24 mouse cellular contexts compared by ENCODE assay signal in genomic region chr2:103432695-103433275, GRCm38 (mm10). TPM values are rescaled to one million over a fixed set of nuclear protein-coding genes. Genes with fewer than 3 reads are reported as not detected.
DNase-seq lines count a peak whose midpoint lies in the region; ATAC-seq and TF ChIP-seq lines count a peak whose summit lies in the region.
"Had no signal": no experiment of that assay in that cellular context is flagged by ENCODE, and none has a peak within 500 bp of the region (broad histone marks: within the 10 kb centered on the region; RNA-seq: fewer than 3 reads in every experiment).

No protein-coding gene starts in this region.

- peak; percentile 48; the same call in 1 of the 2 replicates for ATAC-seq in limb, embryonic 14.5 days (ENCODE audit: low FRiP score, low read depth)
- ATAC-seq in lung, postnatal 0 days = peak; percentile 41
- ATAC-seq: forebrain, embryonic 15.5 days; midbrain, embryonic 16.5 days had no signal

- H3K9me3 ChIP-seq in limb, embryonic 14.5 days (ENCODE audit: control insufficient read depth, low read length) = no peaks in the 10 kb centered on the region
- H3K9me3 ChIP-seq in limb, embryonic 10.5 days (replicated peaks) = no peaks in the 10 kb centered on the region
- H3K9me3 ChIP-seq in lung, postnatal 0 days (ENCODE audit: low read length) = no peaks in the 10 kb centered on the region
- H3K9me3 ChIP-seq: forebrain, embryonic 15.5 days; hindbrain, embryonic 15.5 days; liver, embryonic 13.5 days; neural tube, embryonic 13.5 days had no signal

- peak overlapping the region; percentile 76 for H3K27ac ChIP-seq in gastrocnemius, adult 2 months
- H3K27ac ChIP-seq in limb, embryonic 14.5 days (replicated peaks; ENCODE audit: low read depth, low read length) = no peak overlapping the region
- no peak overlapping the region for H3K27ac ChIP-seq in limb, embryonic 10.5 days
- H3K27ac ChIP-seq in brown adipose tissue, adult 24 weeks (replicated peaks; ENCODE audit: low read depth, low read length) = peak overlapping the region; percentile 86
- no peak overlapping the region for H3K27ac ChIP-seq in lung, postnatal 0 days (ENCODE audit: low read length)
- H3K27ac ChIP-seq: forebrain, embryonic 15.5 days; hindbrain, embryonic 15.5 days; liver, embryonic 13.5 days; neural tube, embryonic 13.5 days had no signal

- intact Hi-C loops in gastrocnemius, adult 2 months (cut with DNase I) = no loop called here

- TF ChIP-seq EP300 in lung, postnatal 0 days (IDR thresholded peaks at IDR 0.05) = no peak

- no peak overlapping the region for H3K9ac ChIP-seq in limb, embryonic 14.5 days (ENCODE audit: low read depth, low read length, severe bottlenecking)
- no peak overlapping the region for H3K9ac ChIP-seq in lung, postnatal 0 days (replicated peaks; ENCODE audit: low read depth)
- H3K9ac ChIP-seq: forebrain, embryonic 15.5 days; hindbrain, embryonic 15.5 days; liver, embryonic 13.5 days; neural tube, embryonic 13.5 days had no signal

- no peak for TF ChIP-seq POLR2A in limb, embryonic 14.5 days (IDR thresholded peaks at IDR 0.05; ENCODE audit: borderline replicate concordance, extremely low read depth, insufficient read depth, insufficient read length)

- H3K4me1 ChIP-seq in limb, embryonic 14.5 days (ENCODE audit: control insufficient read depth, insufficient read depth, low read length) = peaks cover 9% of the 10 kb centered on the region; the same call in 1 of the 2 replicates
- peaks cover 19% of the 10 kb centered on the region for H3K4me1 ChIP-seq in limb, embryonic 10.5 days
- H3K4me1 ChIP-seq in brown adipose tissue, adult 24 weeks (ENCODE audit: control insufficient read depth, insufficient read depth, insufficient read length, low read length) = no peaks in the 10 kb centered on the region
- H3K4me1 ChIP-seq in lung, postnatal 0 days (ENCODE audit: insufficient read depth, low read depth, low read length) = peaks cover 15% of the 10 kb centered on the region; the same call in 1 of the 2 replicates
- H3K4me1 ChIP-seq: forebrain, embryonic 15.5 days; hindbrain, embryonic 15.5 days; liver, embryonic 13.5 days had no signal

- 57% methylated on average over 8 of the region's 8 CpGs for WGBS in limb, embryonic 14.5 days
- 70% methylated on average over 8 of the region's 8 CpGs for WGBS in limb, embryonic 10.5 days
- WGBS in lung, postnatal 0 days = 29% methylated on average over 8 of the region's 8 CpGs

- H3K27me3 ChIP-seq in limb, embryonic 14.5 days (ENCODE audit: control insufficient read depth, insufficient read depth, low read length) = no peaks in the 10 kb centered on the region
- H3K27me3 ChIP-seq in limb, embryonic 10.5 days (ENCODE audit: low read depth, poor library complexity, severe bottlenecking) = no peaks in the 10 kb centered on the region
- H3K27me3 ChIP-seq in lung, postnatal 0 days (replicated peaks; ENCODE audit: insufficient read depth, low read length) = no peaks in the 10 kb centered on the region
- H3K27me3 ChIP-seq: forebrain, embryonic 15.5 days; hindbrain, embryonic 15.5 days; liver, embryonic 13.5 days; neural tube, embryonic 13.5 days had no signal

- TF ChIP-seq CTCF in gastrocnemius, adult 2 months (IDR thresholded peaks at IDR 0.05) = no peak
- TF ChIP-seq CTCF in lung, postnatal 0 days (IDR thresholded peaks at IDR 0.05) = no peak

- H3K4me3 ChIP-seq in gastrocnemius, adult 2 months = no peak overlapping the region
- no peak overlapping the region for H3K4me3 ChIP-seq in limb, embryonic 14.5 days (replicated peaks; ENCODE audit: low read length)
- no peak overlapping the region for H3K4me3 ChIP-seq in limb, embryonic 10.5 days
- no peak overlapping the region for H3K4me3 ChIP-seq in brown adipose tissue, adult 24 weeks (ENCODE audit: insufficient read depth, low read depth, low read length)
- H3K4me3 ChIP-seq in lung, postnatal 0 days (ENCODE audit: low read depth, low read length) = no peak overlapping the region
- H3K4me3 ChIP-seq: forebrain, embryonic 15.5 days; hindbrain, embryonic 15.5 days; liver, embryonic 13.5 days; myocyte; neural tube, embryonic 13.5 days had no signal

- no peak overlapping the region for H3K4me2 ChIP-seq in limb, embryonic 14.5 days (replicated peaks; ENCODE audit: low read depth, low read length, severe bottlenecking)
- no peak overlapping the region for H3K4me2 ChIP-seq in lung, postnatal 0 days (replicated peaks; ENCODE audit: low read depth, low read length)
- H3K4me2 ChIP-seq: forebrain, embryonic 15.5 days; hindbrain, embryonic 15.5 days; liver, embryonic 13.5 days; neural tube, embryonic 13.5 days had no signal

- DNase-seq in gastrocnemius, adult 2 months = no peak
- no peak for DNase-seq in gastrocnemius, adult 8-10 months (ENCODE audit: low spot score in 2 of 2)
- DNase-seq in limb, embryonic 14.5 days (ENCODE audit: low spot score) = no peak
- no peak for DNase-seq in limb, embryonic 10.5 days (ENCODE audit: low spot score)
- peak; percentile 59 for DNase-seq in lung, postnatal 0 days (ENCODE audit: low spot score)
- no peak for DNase-seq in embryo, embryonic 10.5 days (ENCODE audit: low spot score)
- no peak for DNase-seq in yolk sac, embryonic 10.5 days (ENCODE audit: low spot score)
- DNase-seq: cerebellum, adult 2 months; cerebellum, postnatal 36 days; gastrocnemius, postnatal 36 days; kidney, adult 8-10 months; kidney, postnatal 14 days; liver, embryonic 13.5 days; thymus, postnatal 14 days had no signal

- no peaks in the 10 kb centered on the region for H3K36me3 ChIP-seq in limb, embryonic 14.5 days (ENCODE audit: control insufficient read depth, insufficient read depth, low read length)
- no peaks in the 10 kb centered on the region for H3K36me3 ChIP-seq in limb, embryonic 10.5 days
- no peaks in the 10 kb centered on the region for H3K36me3 ChIP-seq in lung, postnatal 0 days (ENCODE audit: insufficient read depth, low read length)
- H3K36me3 ChIP-seq: forebrain, embryonic 15.5 days; hindbrain, embryonic 15.5 days; liver, embryonic 13.5 days; neural tube, embryonic 13.5 days had no signal

RNA-seq across cellular contexts. Expression of gene Elf5, which starts 21.3 kb away (rescaled TPM):
- not detected for total RNA-seq in gastrocnemius, adult 2 months (2021)
- under 1 TPM in 2 of 4 experiments, not detected in 2; 0.17 to 0.63 TPM for total RNA-seq in gastrocnemius, adult 8-10 months (2022)
- polyA plus RNA-seq in limb, embryonic 14.5 days (2012; rRNA removed) = 2.0 TPM in 2 replicates
- polyA plus RNA-seq in limb, embryonic 14.5 days (2014; fragmentation: Nextera tagmentation; extraction: Ambion mirVana) = 0.41 and 0.75 TPM in 2 replicates
- polyA plus RNA-seq in limb, embryonic 10.5 days (2016; fragmentation: Nextera tagmentation; extraction: Ambion mirVana) = 0.23 TPM in 1 of 2 replicates, not detected in the other
- polyA plus RNA-seq in brown adipose tissue, adult 24 weeks (2012; ENCODE audit: insufficient read depth, insufficient read length, missing spikeins) = not detected in 2 replicates
- polyA plus RNA-seq in lung, postnatal 0 days (2015; fragmentation: Nextera tagmentation; extraction: Ambion mirVana) = 9.9 and 14.5 TPM in 2 replicates
- total RNA-seq: gastrocnemius, postnatal 36 days; hematopoietic stem cell, adult 5-6 weeks; megakaryocyte-erythroid progenitor cell, adult 5-6 weeks; MEL had no signal
- polyA plus RNA-seq: forebrain, embryonic 15.5 days; heart, postnatal 0 days; hindbrain, embryonic 15.5 days; midbrain, embryonic 16.5 days; myocyte; neural tube, embryonic 13.5 days had no signal

RNA-seq across cellular contexts. Expression of gene Cat, which starts 52.2 kb away (rescaled TPM):
- total RNA-seq in gastrocnemius, adult 2 months (2021) = 100 to 1,000 TPM in 1 of 2 experiments, 10 to 100 TPM in 1; 77.9 to 127 TPM
- total RNA-seq in gastrocnemius, adult 8-10 months (2022) = 100 to 1,000 TPM in 2 of 4 experiments, 10 to 100 TPM in 2; 85.9 to 103 (median 95.5) TPM
- 53.9 and 56.3 TPM in 2 replicates for polyA plus RNA-seq in limb, embryonic 14.5 days (2012; rRNA removed)
- 82.3 and 83.2 TPM in 2 replicates for polyA plus RNA-seq in limb, embryonic 14.5 days (2014; fragmentation: Nextera tagmentation; extraction: Ambion mirVana)
- polyA plus RNA-seq in limb, embryonic 10.5 days (2016; fragmentation: Nextera tagmentation; extraction: Ambion mirVana) = 81.8 and 94.7 TPM in 2 replicates
- polyA plus RNA-seq in brown adipose tissue, adult 24 weeks (2012; ENCODE audit: insufficient read depth, insufficient read length, missing spikeins) = 631 and 665 TPM in 2 replicates
- polyA plus RNA-seq in lung, postnatal 0 days (2015; fragmentation: Nextera tagmentation; extraction: Ambion mirVana) = 91.9 and 98.4 TPM in 2 replicates

Comparison
In these comparisons a context has a peak if more than half of its experiments do, and no peak if none do; other contexts are left out.
1. H3K27ac ChIP-seq: peak in gastrocnemius, adult 2 months (single experiment) and brown adipose tissue, adult 24 weeks (single experiment); none in limb, embryonic 14.5 days (single experiment), limb, embryonic 10.5 days (single experiment) and lung, postnatal 0 days (single experiment).